Mouse (Mus musculus): ENCODE measurements at regions not wholly inside any gene's neighbourhood (a gene's known extent, or its start where the extent isn't known, plus 50 kb on each side); places are given as distances from the start of the nearest gene placed in this dataset.
"Not testable (repeated sequence)": the region's sequence is repeated elsewhere in the genome, so short reads cannot be mapped to it uniquely, and the experiment has no call there.

DNA sequence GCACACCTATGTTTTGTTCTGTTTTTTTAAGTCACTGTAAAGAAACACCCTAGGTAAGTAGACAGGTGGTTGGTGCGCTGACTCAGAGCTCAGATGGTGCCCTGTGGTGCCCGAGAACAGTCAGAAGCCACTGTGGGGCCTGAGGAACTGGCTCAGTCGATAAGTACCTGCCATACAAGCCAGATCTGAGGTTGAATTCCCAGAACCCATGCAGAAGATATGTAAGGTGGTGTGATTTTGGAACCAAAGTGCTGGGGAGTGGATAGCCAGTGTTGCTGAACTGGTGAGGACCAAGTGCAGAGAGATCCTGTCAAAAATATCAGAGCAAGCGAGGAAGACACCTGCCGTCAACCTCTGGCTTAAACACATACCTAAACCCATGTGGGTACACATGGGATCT, 65.4 kb downstream of the Chst1 start:
- DNase-seq (ENCODE audit: low spot score in 2 of 2): no peak

DNA sequence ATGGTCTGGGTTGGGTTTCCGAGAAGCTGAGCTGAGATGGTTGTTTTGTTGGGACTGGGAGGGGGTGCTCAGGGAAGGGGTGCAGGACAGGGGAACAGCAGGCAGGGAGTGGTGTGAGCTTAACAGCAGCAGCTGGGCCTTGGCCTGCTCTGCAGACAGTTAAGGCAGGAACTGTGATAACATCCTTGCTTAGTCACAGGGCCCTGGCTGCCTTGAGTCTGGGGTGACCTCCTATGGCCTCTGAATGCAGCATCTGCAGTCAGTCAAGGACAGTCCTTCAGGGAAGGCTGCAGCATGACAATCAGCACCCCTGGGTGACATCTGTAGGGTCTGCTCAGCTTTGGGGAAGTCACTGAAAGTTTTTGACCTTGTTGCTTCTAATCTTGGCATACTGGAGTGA, 67.7 kb downstream of the Chst1 start:
- peak in 1 of 2 experiments; percentile 10 for DNase-seq (ENCODE audit: low spot score in 2 of 2)

DNA sequence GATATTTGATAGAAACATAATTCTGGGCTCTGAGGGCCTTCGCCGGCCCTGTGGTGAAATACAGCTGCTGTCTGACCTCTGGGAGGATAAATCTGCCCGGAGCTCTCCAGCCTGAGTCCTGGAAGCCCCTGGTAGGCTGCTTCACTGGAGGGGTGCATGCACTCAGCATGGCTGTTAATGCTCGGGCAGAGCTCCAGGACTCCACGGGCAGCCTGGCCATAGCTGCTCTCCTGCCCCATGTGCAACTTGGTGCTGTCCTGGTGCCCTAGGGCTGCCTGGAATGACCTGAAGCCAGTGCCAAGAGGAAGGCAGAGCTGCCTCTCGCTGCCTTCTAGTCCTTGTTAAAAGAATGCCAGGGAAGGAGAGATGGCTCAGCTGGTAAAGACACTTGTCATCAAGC, 68.2 kb downstream of the Chst1 start:
- DNase-seq (ENCODE audit: low spot score in 2 of 2): no peak

GRCm38 (mm10) chr2:92669431-92670081, 70.0 kb downstream of the Chst1 start:
- not testable (repeated sequence) for DNase-seq (ENCODE audit: low spot score in 2 of 2)

- peak in 1 of 2 experiments; percentile 18 for DNase-seq (ENCODE audit: low spot score in 2 of 2)
These were observed 72.1 kb downstream of the Chst1 start for GRCm38 (mm10) chr2:92671586-92671985.

GRCm38 (mm10) chr2:92672106-92672505, 72.6 kb downstream of the Chst1 start:
- DNase-seq (ENCODE audit: low spot score in 2 of 2): no peak

GRCm38 (mm10) chr2:92673064-92673813, 73.7 kb downstream of the Chst1 start:
- no peak for DNase-seq (ENCODE audit: low spot score in 2 of 2)

- no peak for DNase-seq (ENCODE audit: low spot score in 2 of 2)
These were observed 74.4 kb downstream of the Chst1 start for GRCm38 (mm10) chr2:92673931-92674330.

DNA sequence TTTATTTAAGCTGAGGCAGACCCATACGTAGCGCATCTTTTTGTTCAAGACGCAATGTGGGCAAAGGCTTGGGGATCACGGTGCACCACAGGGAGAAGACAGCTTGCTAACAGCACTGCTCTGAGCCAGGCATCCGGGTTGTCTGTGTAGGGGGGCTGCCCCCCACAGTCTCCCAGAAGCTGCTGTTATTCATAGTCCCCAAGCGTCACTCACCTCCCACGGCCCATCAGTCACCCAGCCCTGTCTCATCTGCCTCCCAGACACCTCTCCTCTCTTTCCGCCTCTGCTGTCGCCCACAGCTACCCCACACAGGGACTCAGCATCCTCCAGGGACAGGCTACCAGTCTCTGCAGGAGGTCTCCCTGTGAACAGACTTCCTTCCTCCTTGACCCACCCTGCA, 75.7 kb downstream of the Chst1 start:
- DNase-seq (ENCODE audit: low spot score in 2 of 2): no peak

DNA sequence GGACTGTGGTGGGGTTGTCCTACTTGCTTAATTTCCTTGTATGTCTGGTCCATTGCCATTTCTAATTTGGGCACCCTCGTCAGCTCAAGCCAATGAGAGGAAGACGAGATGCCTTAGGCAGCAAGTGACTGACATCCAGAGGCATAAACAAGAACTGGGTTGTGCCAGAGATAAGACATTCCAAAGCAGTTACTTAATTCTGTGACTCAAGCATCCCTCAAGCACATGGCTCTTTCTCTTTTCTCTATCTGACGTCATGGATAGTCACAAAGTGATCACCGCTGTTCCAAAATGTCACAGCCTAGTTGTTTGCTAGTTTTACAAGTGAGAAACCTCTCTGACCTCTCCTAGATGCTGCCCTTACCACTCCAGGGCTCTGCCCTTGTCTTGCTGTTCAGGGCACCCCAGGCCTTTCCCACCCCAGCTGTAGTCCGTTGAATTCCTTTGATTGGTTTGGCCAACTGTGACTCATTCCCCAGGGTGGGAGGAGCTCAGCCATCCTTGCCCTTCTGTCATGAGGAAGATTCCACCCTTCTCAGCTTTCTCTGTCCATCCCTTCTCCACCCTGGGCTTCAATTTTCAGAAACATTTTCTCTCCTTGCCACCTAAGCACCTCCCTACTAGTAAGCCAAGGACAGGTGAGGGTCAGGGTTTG, 78.9 kb downstream of the Chst1 start:
- DNase-seq (ENCODE audit: low spot score in 2 of 2): no peak

GRCm38 (mm10) chr2:92678999-92679704, 79.6 kb downstream of the Chst1 start:
- DNase-seq (ENCODE audit: low spot score in 2 of 2): no peak

- no peak for DNase-seq (ENCODE audit: low spot score in 2 of 2)
These were observed 82.7 kb downstream of the Chst1 start for GRCm38 (mm10) chr2:92682256-92682655.

DNA sequence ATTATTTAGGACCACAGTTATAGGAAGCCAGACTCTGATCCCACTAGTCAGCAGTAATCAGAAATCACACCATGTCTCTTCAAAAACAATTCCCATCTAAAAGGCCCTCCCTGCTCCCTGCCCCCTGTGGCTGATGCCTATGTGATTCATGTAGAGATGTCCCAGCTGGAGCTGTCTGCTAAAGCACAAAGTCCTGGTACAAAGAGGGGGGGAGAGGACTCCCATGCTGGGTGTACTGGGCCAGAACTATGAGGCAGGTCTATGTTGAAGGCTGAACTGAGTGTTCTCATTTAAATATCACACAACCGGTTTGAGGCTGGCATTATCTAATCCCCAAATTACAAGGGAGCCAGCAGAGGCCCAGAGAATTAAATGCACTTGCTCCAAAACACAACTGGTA, 88.2 kb downstream of the Chst1 start:
- DNase-seq (ENCODE audit: low spot score in 2 of 2): no peak

DNA sequence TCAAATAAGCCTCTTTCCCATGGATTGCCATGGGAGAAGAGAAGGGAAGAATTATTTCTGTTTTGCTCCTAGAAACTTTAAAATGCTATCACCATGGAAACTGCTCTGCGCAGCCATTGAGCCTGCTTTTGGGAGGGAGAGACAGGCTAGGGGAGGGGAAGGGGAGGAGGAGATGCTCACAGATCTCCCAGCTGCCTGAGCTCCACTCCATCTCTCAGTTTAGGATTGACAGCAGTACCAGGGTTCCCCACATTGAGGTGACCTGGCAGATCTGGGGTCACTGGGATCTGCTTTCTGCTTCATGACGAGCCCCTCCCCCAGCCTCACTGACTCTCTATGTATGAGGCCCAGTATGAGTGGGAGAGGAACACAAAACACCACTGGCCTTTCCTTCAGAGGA, 89.7 kb downstream of the Chst1 start:
- DNase-seq (ENCODE audit: low spot score in 2 of 2): no peak

GRCm38 (mm10) chr2:92690304-92690703, 90.8 kb downstream of the Chst1 start:
- no peak for DNase-seq (ENCODE audit: low spot score in 2 of 2)

DNA sequence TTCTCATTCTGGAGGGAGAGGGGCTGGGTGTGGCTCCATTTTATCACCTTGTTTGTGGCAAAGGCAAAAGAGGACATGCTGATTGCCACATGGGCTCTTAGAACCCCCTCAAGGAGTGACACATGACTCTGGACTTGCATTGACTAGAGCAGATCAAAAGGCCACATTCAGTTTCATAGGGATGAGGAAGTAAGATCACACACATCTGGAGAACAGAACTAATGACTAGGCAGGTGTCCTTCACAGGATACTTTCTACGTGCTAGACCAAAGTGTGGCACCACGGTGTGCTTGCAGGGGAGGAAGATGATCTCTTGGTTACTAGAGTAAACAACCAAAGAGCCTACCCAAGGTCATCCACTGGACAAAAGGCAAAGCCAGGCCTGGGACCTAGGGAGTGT, 91.9 kb downstream of the Chst1 start:
- DNase-seq (ENCODE audit: low spot score in 2 of 2): no peak

DNA sequence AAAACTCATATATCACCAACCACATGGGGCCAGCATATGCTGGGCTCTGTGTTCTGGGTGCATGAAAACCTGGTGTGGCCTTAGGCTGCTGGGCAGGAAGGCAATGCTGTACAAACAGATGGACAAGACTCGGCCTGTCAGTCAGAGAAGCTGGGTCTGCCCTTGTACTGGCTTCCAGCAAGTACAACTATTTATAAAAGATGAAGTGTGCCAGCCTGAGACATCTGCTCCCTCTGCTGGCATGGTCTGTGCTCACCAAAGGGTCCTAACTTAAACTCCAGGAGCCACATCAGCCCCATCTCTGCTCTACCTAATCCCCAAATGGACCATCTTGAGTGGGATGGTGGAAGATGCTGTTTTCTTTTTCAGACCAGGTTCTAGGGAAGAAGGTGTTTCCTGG, 93.1 kb downstream of the Chst1 start:
- no peak for DNase-seq (ENCODE audit: low spot score in 2 of 2)

- DNase-seq (ENCODE audit: low spot score in 2 of 2): no peak
These were observed 93.5 kb downstream of the Chst1 start for GRCm38 (mm10) chr2:92693024-92693423.

GRCm38 (mm10) chr2:92694797-92695196, 95.3 kb downstream of the Chst1 start:
- no peak for DNase-seq (ENCODE audit: low spot score in 2 of 2)

DNA sequence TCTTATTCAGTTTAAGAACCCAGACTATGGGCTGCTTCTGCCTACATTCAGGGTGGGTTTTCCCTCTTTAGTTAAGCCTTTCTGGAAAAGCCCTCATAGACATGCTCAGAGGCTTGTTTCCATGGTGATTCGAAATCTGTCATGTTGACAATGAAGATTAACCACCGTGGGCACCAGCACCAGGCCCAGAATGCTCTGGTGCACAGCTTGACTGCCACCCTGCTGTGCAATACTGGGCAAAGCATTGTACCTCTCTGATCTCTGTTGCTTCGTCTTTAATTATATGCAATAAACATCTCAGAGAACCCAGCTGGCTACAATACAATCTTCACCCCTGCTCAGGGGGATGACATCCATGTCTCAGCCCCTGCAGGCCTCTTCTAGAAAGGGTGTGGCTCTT, 96.4 kb downstream of the Chst1 start:
- DNase-seq (ENCODE audit: low spot score in 2 of 2): no peak

GRCm38 (mm10) chr2:92697721-92698120, 98.2 kb downstream of the Chst1 start:
- DNase-seq (ENCODE audit: low spot score in 2 of 2): no peak

- DNase-seq (ENCODE audit: low spot score in 2 of 2): no peak
These were observed 99.9 kb downstream of the Chst1 start for GRCm38 (mm10) chr2:92699360-92699759.

All from urinary bladder, adult 18-20 months (tissue).